Mouse (Mus musculus): Measurements from ENCODE around the gene Mrgprf.

DNA sequence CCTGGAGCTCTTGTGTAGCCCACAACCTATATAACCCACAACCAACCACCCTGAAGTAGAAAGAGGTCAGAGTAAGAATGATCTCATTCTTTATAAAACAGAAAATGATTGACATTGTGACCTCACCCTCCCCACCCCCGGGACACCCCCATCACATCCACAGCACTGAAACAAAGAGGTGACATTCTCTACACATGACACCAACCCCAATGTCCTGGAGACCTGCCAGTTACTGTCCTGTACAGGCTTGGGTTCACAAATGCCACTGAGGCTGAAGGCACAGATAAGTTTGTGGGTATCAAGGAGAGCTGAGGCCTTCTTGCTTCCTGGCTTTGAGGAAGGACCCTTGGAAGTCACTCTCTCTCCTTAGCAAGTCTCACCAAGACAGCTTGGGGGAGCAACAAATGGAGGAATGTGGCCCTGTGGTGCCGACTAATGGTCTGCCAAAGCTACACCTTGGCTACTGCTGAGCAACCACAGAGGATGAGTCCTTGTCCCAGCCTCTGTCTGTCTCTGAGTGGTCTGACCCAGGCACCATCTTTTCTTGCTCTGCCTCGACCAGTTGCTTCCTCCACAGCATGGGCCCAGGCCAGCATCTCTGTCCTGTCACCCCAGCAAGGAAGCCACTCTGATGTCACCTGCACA is 46.5 kb upstream of the Mrgprf start:
- TF ChIP-seq CTCF (IDR thresholded peaks at IDR 0.05; ENCODE audit: low read depth) (no peak), EP300 (optimal IDR thresholded peaks at IDR 0.05) (no peak)
